Mouse (Mus musculus) erythroid progenitor cell, adult 5-6 weeks (primary cell): Measurements from ENCODE around the gene Pecr. TPM values are rescaled to one million over a fixed set of nuclear protein-coding genes. Genes with fewer than 3 reads are reported as not detected.

Source experiments
- ATAC-seq: replicated peaks from 2 replicates; pipeline ENCODE4 v1.8.0; 2016; ENCODE audit warnings: moderate number of reproducible peaks, mild to moderate bottlenecking, moderate TSS enrichment, inconsistent platforms; ENCODE audit not compliant: poor library complexity, low FRiP score, severe bottlenecking
- total RNA-seq, 2 experiments: library from RNA; stranded (forward) in 1 of 2; stranded (reverse) in 1 of 2; fragments of 150-400 nt in 1 of 2; fragments of 186-747, 209-891 nt in 1 of 2; gene quantifications; 2 replicates each; pipeline versions ENCODE4 v1.2.3 to v1.2.4; 2015 to 2017; ENCODE audit warnings: low replicate concordance in 2 of 2

The Pecr gene
- total RNA-seq, 2 experiments from 2014 or later = 1.7 TPM; not detected in 1

DNA sequence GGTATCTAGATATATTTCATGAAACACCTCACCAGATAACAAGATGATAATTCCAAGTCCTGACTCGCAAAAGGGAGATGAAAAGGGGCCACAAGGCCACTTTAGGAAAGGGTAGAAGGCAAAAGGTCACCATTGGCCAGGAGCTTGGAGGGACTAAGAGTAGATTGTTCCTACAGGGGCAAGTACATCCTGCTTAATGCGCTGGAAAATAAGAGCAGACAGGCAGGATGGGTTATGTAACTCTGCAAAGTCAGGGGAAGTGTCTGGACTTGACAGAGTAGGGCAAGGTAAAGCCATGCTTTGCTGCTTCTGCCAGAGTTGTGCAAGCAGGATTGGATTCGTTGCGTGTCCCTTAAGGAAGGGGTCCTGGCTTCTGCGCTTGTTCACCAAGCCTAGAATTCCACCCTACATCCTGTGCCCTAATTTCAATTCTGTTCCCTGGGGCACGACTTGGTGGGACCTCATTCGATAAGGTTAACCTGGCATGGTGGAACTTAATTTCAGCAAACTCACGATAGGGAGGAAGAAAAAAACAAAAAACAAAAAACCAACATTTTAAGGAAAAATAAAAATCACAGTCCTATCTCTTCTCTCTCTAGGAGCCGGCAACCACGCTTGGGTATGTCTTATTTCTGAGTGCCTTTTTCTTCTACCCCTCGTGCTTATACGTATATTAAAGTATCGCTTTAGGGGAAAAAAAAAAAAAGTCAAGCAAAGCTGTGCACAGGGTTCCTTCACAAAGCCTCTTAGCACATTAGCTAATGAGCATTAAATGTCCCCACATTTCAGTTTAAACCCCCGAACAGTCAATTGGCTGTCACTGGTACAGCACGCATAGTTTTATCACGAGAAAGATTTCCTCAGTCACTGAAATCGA lies 73.1 kb downstream of the Pecr start:
- ATAC-seq = no peak

Other genes starting within 250 kb of the Pecr start
- gene Mreg, start 72.0 kb downstream of the Pecr start, total RNA-seq (2015; ENCODE audit: low replicate concordance) = 1.4 TPM in 1 of 2 replicates, not detected in the other
- gene Mreg, start 72.0 kb downstream of the Pecr start, total RNA-seq (2017; ENCODE audit: low replicate concordance) = 0.39 TPM in 1 of 2 replicates, not detected in the other
- gene Tmem169, start 55 bp upstream of the Pecr start, total RNA-seq (2015; ENCODE audit: low replicate concordance) = not detected in 2 replicates
- not detected in 2 replicates for gene Tmem169, start 55 bp upstream of the Pecr start, total RNA-seq (2017; ENCODE audit: low replicate concordance)
- gene Xrcc5, start 23.1 kb upstream of the Pecr start, total RNA-seq (2015; ENCODE audit: low replicate concordance) = 2.1 and 7.9 TPM in 2 replicates
- 3.1 and 5.9 TPM in 2 replicates for gene Xrcc5, start 23.1 kb upstream of the Pecr start, total RNA-seq (2017; ENCODE audit: low replicate concordance)